Mouse (Mus musculus): ENCODE results near the gene Sycp3. TPM values are rescaled to one million over a fixed set of nuclear protein-coding genes. Genes with fewer than 3 reads are reported as not detected.

Sycp3 gene
- 0.17 TPM in 1 of 2 replicates, not detected in the other for polyA plus RNA-seq (2015; fragmentation: Nextera tagmentation; extraction: Ambion mirVana)

DNA sequence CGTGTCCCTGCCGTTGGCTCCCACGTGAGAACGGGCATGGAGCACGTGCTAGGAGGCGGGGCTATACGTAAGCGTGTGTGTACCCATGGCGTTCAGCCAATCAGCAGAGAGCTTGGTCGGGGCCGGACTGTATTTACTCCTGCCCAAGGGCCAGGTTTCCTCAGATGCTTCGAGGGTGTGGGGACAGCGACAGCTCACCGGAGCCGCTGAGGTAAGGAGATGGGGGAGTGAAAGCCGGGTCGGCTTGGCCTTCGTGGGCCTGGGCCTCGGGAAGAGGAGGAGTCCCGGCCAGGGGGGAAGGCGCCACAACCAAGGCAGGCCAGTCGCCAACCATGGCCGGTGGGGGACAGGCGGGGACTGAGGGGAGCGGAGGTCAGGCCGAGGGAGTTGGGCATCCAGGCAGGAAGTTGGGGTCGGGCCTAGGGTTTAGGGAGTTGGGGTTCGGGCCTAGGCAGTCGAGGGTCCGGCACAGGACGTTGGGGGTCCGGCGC lies at the start of gene Sycp3:
Gene Sycp3, plus strand, starts transcription at position 68 of the 491 bp plus-strand sequence.
- no peak within 1 kb of the TSS for H3K9ac ChIP-seq
- no peaks in the 10 kb centered on the region for H3K4me1 ChIP-seq
- no peaks in the 10 kb centered on the region for H3K27me3 ChIP-seq
- H3K4me3 ChIP-seq = no peak within 1 kb of the TSS
- no peak within 1 kb of the TSS for H3K27ac ChIP-seq
- 77% methylated on average over 33 of the region's 33 CpGs for WGBS
- no peaks in the 10 kb centered on the region for H3K36me3 ChIP-seq
- no peak within 1 kb of the TSS for H3K4me2 ChIP-seq
- peak; percentile 50 for ATAC-seq (ENCODE audit: insufficient number of reproducible peaks, low FRiP score, low TSS enrichment, low read depth)
- no peaks in the 10 kb centered on the region for H3K9me3 ChIP-seq

DNA sequence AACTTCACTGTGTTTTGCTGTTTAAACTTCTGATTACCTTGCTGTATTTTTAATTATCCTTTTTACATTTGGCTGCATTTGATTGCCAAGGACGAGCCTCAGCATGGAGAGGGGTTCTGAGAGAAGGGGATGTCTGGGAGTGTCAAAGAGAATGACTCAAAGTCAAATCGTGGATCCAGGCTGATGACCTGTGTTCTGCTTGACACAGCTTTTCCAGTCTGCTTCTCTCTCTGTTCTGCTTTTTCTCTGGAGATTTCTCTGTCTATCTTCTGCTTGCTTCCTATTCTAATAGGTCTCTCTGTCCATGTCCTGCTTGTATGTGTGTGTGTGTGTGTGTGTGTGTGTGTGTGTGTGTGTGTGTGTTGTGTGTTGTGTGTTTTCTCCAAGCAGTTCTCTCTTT lies 49.6 kb upstream of the Sycp3 start:
- Histone ChIP-seq H3K4me3 (no peak overlapping the region), H3K4me1 (no peaks in the 10 kb centered on the region), H3K27ac (no peak overlapping the region), H3K9ac (no peak overlapping the region), H3K4me2 (no peak overlapping the region), H3K36me3 (no peaks in the 10 kb centered on the region), H3K27me3 (no peaks in the 10 kb centered on the region), H3K9me3 (no peaks in the 10 kb centered on the region)
- 49% methylated on average over 2 of the region's 2 CpGs for WGBS
- no peak for ATAC-seq (ENCODE audit: insufficient number of reproducible peaks, low FRiP score, low TSS enrichment, low read depth)

GRCm38 (mm10) chr10:88412290-88412995 lies 46.9 kb upstream of the Sycp3 start:
- WGBS = 53% methylated on average over 17 of the region's 17 CpGs

DNA sequence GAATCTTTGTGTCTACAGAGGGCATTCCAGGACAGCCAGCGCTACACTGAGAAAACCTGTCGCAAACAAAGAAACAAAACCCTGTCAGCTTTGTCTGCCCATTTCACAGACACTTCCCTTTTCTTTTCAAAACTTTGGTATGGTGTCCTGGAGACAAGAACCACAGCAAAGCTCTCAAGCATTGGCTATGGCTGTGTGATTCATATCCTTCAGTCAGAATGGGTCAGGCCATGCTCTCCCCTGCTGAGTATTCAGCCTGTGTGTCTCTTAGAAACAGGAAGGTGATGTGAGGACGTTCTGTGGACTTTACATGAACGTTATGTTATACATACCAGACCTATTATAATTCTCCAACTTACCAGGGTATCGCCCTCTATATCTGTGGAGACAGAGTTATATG lies 41.7 kb upstream of the Sycp3 start:
- H3K27me3 ChIP-seq = no peaks in the 10 kb centered on the region
- H3K27ac ChIP-seq = no peak overlapping the region
- no peaks in the 10 kb centered on the region for H3K4me1 ChIP-seq
- no peak for ATAC-seq (ENCODE audit: insufficient number of reproducible peaks, low FRiP score, low TSS enrichment, low read depth)
- 91% methylated on average over 5 of the region's 5 CpGs for WGBS
- peaks cover 19% of the 10 kb centered on the region for H3K36me3 ChIP-seq
- no peaks in the 10 kb centered on the region for H3K9me3 ChIP-seq
- no peak overlapping the region for H3K4me3 ChIP-seq
- no peak overlapping the region for H3K9ac ChIP-seq
- no peak overlapping the region for H3K4me2 ChIP-seq

More at GRCm38 (mm10) chr10:88412290-88412995, 46.9 kb upstream of the Sycp3 start:
- no peak overlapping the region for H3K9ac ChIP-seq
- no peaks in the 10 kb centered on the region for H3K4me1 ChIP-seq
- no peak overlapping the region for H3K27ac ChIP-seq
- H3K9me3 ChIP-seq = no peaks in the 10 kb centered on the region
- H3K4me2 ChIP-seq = no peak overlapping the region
- no peak overlapping the region for H3K4me3 ChIP-seq
- peaks cover 3% of the 10 kb centered on the region; the same call in 1 of the 2 replicates for H3K36me3 ChIP-seq
- H3K27me3 ChIP-seq = no peaks in the 10 kb centered on the region
- no peak for ATAC-seq (ENCODE audit: insufficient number of reproducible peaks, low FRiP score, low TSS enrichment, low read depth)

GRCm38 (mm10) chr10:88420141-88420541 lies 39.2 kb upstream of the Sycp3 start:
- WGBS = 71% methylated on average over 11 of the region's 11 CpGs
- Histone ChIP-seq H3K27ac (no peak overlapping the region), H3K9me3 (no peaks in the 10 kb centered on the region)

DNA sequence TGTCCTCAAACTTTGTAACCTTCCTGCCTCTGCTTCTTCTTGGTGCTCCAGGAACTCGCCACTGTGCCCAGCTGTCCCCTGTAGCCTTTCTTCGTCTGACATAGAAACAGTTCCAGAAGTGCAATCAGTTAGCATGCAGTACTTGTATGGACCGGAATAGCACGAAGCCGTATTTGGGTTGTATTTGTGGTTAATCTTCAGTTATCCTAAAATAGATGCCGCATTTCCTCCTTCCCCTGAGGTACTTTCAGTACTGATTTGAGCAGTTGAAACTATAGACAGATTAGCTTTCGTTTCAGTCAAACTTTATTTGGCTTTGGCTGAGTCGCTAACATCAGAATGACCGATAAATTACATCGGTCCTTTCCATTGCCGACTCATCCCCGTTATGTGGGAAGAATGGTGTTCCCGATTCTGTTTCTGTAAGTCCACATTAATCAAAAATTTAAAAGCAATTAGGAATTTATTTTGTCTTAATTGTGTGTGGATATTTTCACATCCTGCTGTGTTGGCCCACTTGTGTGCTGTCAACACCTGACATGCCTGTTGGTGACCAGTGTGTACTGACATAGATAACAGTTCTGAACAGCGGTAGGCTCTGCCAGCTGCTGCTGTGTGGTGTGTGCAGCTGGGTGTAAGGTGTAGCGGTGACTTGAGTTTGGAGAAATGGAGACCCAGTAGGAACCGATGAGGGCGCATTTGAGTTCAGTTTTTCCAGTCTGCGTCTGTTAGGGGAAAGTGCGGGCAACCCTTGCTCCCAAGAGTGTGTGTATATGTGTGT lies 38.5 kb upstream of the Sycp3 start:
- H3K27me3 ChIP-seq = no peaks in the 10 kb centered on the region
- no peak overlapping the region for H3K9ac ChIP-seq
- H3K4me1 ChIP-seq = no peaks in the 10 kb centered on the region
- H3K4me2 ChIP-seq = no peak overlapping the region
- no peak for ATAC-seq (ENCODE audit: insufficient number of reproducible peaks, low FRiP score, low TSS enrichment, low read depth)
- 93% methylated on average over 19 of the region's 19 CpGs for WGBS
- no peaks in the 10 kb centered on the region for H3K9me3 ChIP-seq
- H3K27ac ChIP-seq = no peak overlapping the region
- no peak overlapping the region for H3K4me3 ChIP-seq
- H3K36me3 ChIP-seq = peaks cover 20% of the 10 kb centered on the region

More at GRCm38 (mm10) chr10:88420141-88420541, 39.2 kb upstream of the Sycp3 start:
- no peak for ATAC-seq (ENCODE audit: insufficient number of reproducible peaks, low FRiP score, low TSS enrichment, low read depth)
- Histone ChIP-seq H3K36me3 (peaks cover 22% of the 10 kb centered on the region), H3K27me3 (no peaks in the 10 kb centered on the region), H3K4me3 (no peak overlapping the region), H3K4me1 (no peaks in the 10 kb centered on the region), H3K9ac (no peak overlapping the region), H3K4me2 (no peak overlapping the region)

DNA sequence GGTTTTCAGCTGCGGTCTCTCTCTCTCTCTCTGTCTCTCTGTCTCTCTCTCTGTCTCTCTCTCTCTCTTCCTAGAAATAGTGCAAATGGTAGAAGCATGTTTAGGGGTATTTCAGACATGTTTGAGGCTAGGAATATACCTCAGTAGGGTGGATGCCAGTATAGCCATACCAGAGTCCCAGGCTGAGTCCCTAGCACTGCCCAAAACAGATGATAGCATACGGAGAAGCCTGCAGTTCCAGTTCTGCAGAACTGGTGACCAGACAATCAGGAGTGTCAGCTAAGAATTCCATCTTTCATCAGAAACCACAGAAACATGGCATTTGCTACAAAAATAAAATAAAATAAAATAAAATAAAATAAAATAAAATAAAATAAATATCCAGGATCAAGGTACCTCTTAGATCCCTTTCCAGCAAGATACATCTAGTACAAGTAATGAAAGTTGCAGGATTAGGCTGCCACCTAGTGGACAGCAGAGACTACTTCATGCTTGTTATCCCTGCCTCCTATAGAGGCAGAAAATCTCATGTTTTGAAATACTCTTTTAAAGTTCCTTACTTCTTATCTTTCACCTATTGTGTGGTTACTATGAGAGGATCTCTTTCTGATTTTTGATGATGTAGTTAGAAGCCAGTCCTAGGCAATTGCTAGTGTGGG lies 33.1 kb upstream of the Sycp3 start:
- H3K9ac ChIP-seq = no peak overlapping the region
- 88% methylated on average over 2 of the region's 2 CpGs for WGBS
- no peaks in the 10 kb centered on the region for H3K27me3 ChIP-seq
- H3K9me3 ChIP-seq = no peaks in the 10 kb centered on the region
- H3K4me3 ChIP-seq = no peak overlapping the region
- H3K27ac ChIP-seq = no peak overlapping the region
- H3K4me2 ChIP-seq = no peak overlapping the region
- no peaks in the 10 kb centered on the region for H3K4me1 ChIP-seq
- peaks cover 38% of the 10 kb centered on the region for H3K36me3 ChIP-seq
- ATAC-seq (ENCODE audit: insufficient number of reproducible peaks, low FRiP score, low TSS enrichment, low read depth) = no peak

- 57% methylated on average over 5 of the region's 5 CpGs for WGBS
These were observed 32.5 kb upstream of the Sycp3 start for GRCm38 (mm10) chr10:88426896-88427295.

GRCm38 (mm10) chr10:88427998-88428397 lies 31.4 kb upstream of the Sycp3 start:
- H3K4me3 ChIP-seq = no peak overlapping the region
- H3K9ac ChIP-seq = no peak overlapping the region
- H3K36me3 ChIP-seq = peaks cover 38% of the 10 kb centered on the region
- WGBS = 87% methylated on average over 6 of the region's 6 CpGs
- H3K27ac ChIP-seq = no peak overlapping the region
- no peaks in the 10 kb centered on the region for H3K9me3 ChIP-seq
- H3K27me3 ChIP-seq = no peaks in the 10 kb centered on the region
- no peak overlapping the region for H3K4me2 ChIP-seq
- ATAC-seq (ENCODE audit: insufficient number of reproducible peaks, low FRiP score, low TSS enrichment, low read depth) = no peak
- H3K4me1 ChIP-seq = no peaks in the 10 kb centered on the region

More at GRCm38 (mm10) chr10:88426896-88427295, 32.5 kb upstream of the Sycp3 start:
- H3K4me3 ChIP-seq = no peak overlapping the region
- H3K4me1 ChIP-seq = no peaks in the 10 kb centered on the region
- H3K9me3 ChIP-seq = no peaks in the 10 kb centered on the region
- ATAC-seq (ENCODE audit: insufficient number of reproducible peaks, low FRiP score, low TSS enrichment, low read depth) = no peak
- H3K27me3 ChIP-seq = no peaks in the 10 kb centered on the region
- no peak overlapping the region for H3K4me2 ChIP-seq
- no peak overlapping the region for H3K27ac ChIP-seq
- H3K9ac ChIP-seq = no peak overlapping the region
- H3K36me3 ChIP-seq = peaks cover 39% of the 10 kb centered on the region

- no peaks in the 10 kb centered on the region for H3K27me3 ChIP-seq
- H3K36me3 ChIP-seq = peaks cover 27% of the 10 kb centered on the region
- no peaks in the 10 kb centered on the region for H3K9me3 ChIP-seq
- no peaks in the 10 kb centered on the region for H3K4me1 ChIP-seq
- no peak overlapping the region for H3K4me2 ChIP-seq
- WGBS = 79% methylated on average over 6 of the region's 6 CpGs
- H3K4me3 ChIP-seq = no peak overlapping the region
- no peak overlapping the region for H3K9ac ChIP-seq
- ATAC-seq (ENCODE audit: insufficient number of reproducible peaks, low FRiP score, low TSS enrichment, low read depth) = no peak
- no peak overlapping the region for H3K27ac ChIP-seq
These were observed 18.1 kb upstream of the Sycp3 start for GRCm38 (mm10) chr10:88441224-88441623.

DNA sequence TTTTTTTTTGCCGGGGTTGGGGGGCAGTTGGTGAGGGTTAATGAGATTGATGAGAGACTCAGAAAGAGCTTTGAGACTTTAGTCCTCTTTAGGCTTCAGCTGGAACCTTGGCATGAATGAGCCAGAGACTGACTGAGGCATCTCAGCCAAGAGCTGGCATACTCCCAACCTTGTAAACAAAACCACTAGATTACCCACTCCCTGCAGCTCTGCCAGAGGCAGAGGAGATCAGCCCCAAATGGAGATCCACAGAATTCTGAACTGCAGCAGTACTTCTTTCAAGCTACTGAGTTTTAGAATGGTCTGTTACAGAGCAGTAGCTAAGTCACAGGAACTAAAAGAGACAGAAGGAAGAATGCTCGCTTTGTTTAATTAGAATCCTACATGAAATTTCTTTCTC lies 8.1 kb upstream of the Sycp3 start:
- H3K4me1 ChIP-seq = no peaks in the 10 kb centered on the region; the same call in 1 of the 2 replicates
- peaks cover 3% of the 10 kb centered on the region; the same call in 1 of the 2 replicates for H3K36me3 ChIP-seq
- no peak overlapping the region for H3K27ac ChIP-seq
- no peaks in the 10 kb centered on the region for H3K27me3 ChIP-seq
- H3K9ac ChIP-seq = no peak overlapping the region
- H3K4me2 ChIP-seq = no peak overlapping the region
- H3K9me3 ChIP-seq = no peaks in the 10 kb centered on the region
- H3K4me3 ChIP-seq = no peak overlapping the region
- whole genome bisulfite sequencing = 73% methylated on average over 2 of the region's 2 CpGs
- no peak for ATAC-seq (ENCODE audit: insufficient number of reproducible peaks, low FRiP score, low TSS enrichment, low read depth)

Data from limb, embryonic 15.5 days (tissue).